Mouse (Mus musculus) kidney, postnatal 10 days (tissue): ENCODE data around the gene Gpr149.
A peak's percentile ranks its signal among the peaks of the same experiment; 100 is the strongest.

Experiments used
- DNase-seq: peaks from one replicate; pipeline ENCODE4 v3.0.0; 2021; ENCODE audit warnings: mixed read lengths

Gene Gpr149

GRCm38 (mm10) chr3:62604973-62605372 is at the start of gene Gpr149:
Gene Gpr149, minus strand, starts transcription at chr3:62605140.
- DNase-seq, result no peak

- no peak for DNase-seq
Observed at GRCm38 (mm10) chr3:62650551-62650950, 45.6 kb upstream of the Gpr149 start.

GRCm38 (mm10) chr3:62610861-62611260 is 5.9 kb upstream of the Gpr149 start:
- no peak for DNase-seq

- DNase-seq, result no peak
Observed at GRCm38 (mm10) chr3:62605931-62606330, 991 bp upstream of the Gpr149 start.

- no peak for DNase-seq
Observed at GRCm38 (mm10) chr3:62604047-62604391, 921 bp downstream of the Gpr149 start.

- DNase-seq, result peak; percentile 4
Observed at GRCm38 (mm10) chr3:62603231-62604046, 1.5 kb downstream of the Gpr149 start.

- no peak for DNase-seq
Observed at GRCm38 (mm10) chr3:62602466-62602865, 2.5 kb downstream of the Gpr149 start.

- DNase-seq, result peak; percentile 71
Observed at GRCm38 (mm10) chr3:62594842-62595241, 10.1 kb downstream of the Gpr149 start.

GRCm38 (mm10) chr3:62585072-62585471 is 19.9 kb downstream of the Gpr149 start:
- no peak for DNase-seq

GRCm38 (mm10) chr3:62527593-62527992 is 77.3 kb downstream of the Gpr149 start:
- no peak for DNase-seq

GRCm38 (mm10) chr3:62527160-62527559 is 77.8 kb downstream of the Gpr149 start:
- DNase-seq, result peak; percentile 17

GRCm38 (mm10) chr3:62507206-62507647 is 97.7 kb downstream of the Gpr149 start:
- no peak for DNase-seq

GRCm38 (mm10) chr3:62506488-62507205 is 98.3 kb downstream of the Gpr149 start, which contains the start of gene Dhx36:
Gene Dhx36, minus strand, starts transcription at chr3:62507004.
- DNase-seq, result peak; percentile 99

- DNase-seq, result no peak
Observed at GRCm38 (mm10) chr3:62505166-62505900, 99.6 kb downstream of the Gpr149 start.

- no peak for DNase-seq
Observed at GRCm38 (mm10) chr3:62499327-62499726, 105.6 kb downstream of the Gpr149 start.

- DNase-seq, result no peak
Observed at GRCm38 (mm10) chr3:62492568-62492967, 112.4 kb downstream of the Gpr149 start.

- DNase-seq, result no peak
Observed at GRCm38 (mm10) chr3:62484340-62484739, 120.6 kb downstream of the Gpr149 start.
